Mouse (Mus musculus) lung, embryonic 14.5 days (tissue): ENCODE results near the gene Pcsk7. TPM values are rescaled to one million over a fixed set of nuclear protein-coding genes. Genes with fewer than 3 reads are reported as not detected.

Experiments used
- ATAC-seq: fragments of 200-750 bp; cut with Nextera tagmentation; 2 replicates; pipeline ENCODE4 v1.8.0; 2017; ENCODE audit warnings: mild to moderate bottlenecking, moderate TSS enrichment, moderate library complexity; ENCODE audit not compliant: insufficient read depth
- DNase-seq: peaks from one replicate; pipeline ENCODE4 v3.0.0-alpha.2; 2015
- H3K27ac ChIP-seq: fragments of 300-500 bp; sonication (generic); 2 replicates; pipeline ENCODE4 v1.5.1; 2014; ENCODE audit warnings: low read depth, mild to moderate bottlenecking, moderate library complexity
- H3K27me3 ChIP-seq: fragments of 300-500 bp; sonication (generic); 2 replicates; pipeline ENCODE4 v1.6.1; 2014; ENCODE audit warnings: low read length, control low read depth; ENCODE audit not compliant: insufficient read depth
- H3K36me3 ChIP-seq: fragments of 300-500 bp; sonication (generic); 2 replicates; pipeline ENCODE4 v1.6.1; 2014; ENCODE audit warnings: control low read depth; ENCODE audit not compliant: insufficient read depth
- H3K4me1 ChIP-seq: fragments of 300-500 bp; sonication (generic); 2 replicates; pipeline ENCODE4 v1.6.1; 2014; ENCODE audit warnings: antibody characterized with exemption, control low read depth; ENCODE audit not compliant: insufficient read depth
- H3K4me2 ChIP-seq: fragments of 300-500 bp; sonication (generic); 2 replicates; pipeline ENCODE4 v1.6.1; 2014; ENCODE audit warnings: mild to moderate bottlenecking
- H3K4me3 ChIP-seq: fragments of 300-500 bp; sonication (generic); 2 replicates; pipeline ENCODE4 v1.5.1; 2014; ENCODE audit warnings: low read depth, low read length
- H3K9ac ChIP-seq: fragments of 300-500 bp; sonication (generic); 2 replicates; pipeline ENCODE4 v1.6.1; 2014
- H3K9me3 ChIP-seq: fragments of 300-500 bp; sonication (generic); 2 replicates; pipeline ENCODE4 v1.6.1; 2016; ENCODE audit warnings: low read depth, low read length, control low read depth
- CTCF ChIP-seq: IDR thresholded peaks from 2 replicates; pipeline ENCODE4 v1.5.1; 2016; ENCODE audit warnings: antibody characterized with exemption, low read depth
- WGBS: fragments of 180-500 bp; shearing (Covaris S2); extraction: QIAGEN DNeasy Blood & Tissue Kit; methylation state at CpG from one replicate; pipeline ENCODE4 v1.1.7; 2014; 5-methylcytosine and 5-hydroxymethylcytosine counted together
- polyA plus RNA-seq: library from polyadenylated mRNA; unstranded; fragments of >200 nt; fragmentation: Nextera tagmentation; extraction: Ambion mirVana; gene quantifications from 2 replicates; pipeline ENCODE4 v1.2.1, GENCODE M21; 2014

The Pcsk7 gene
- polyA plus RNA-seq, 1 experiment from 2014 or later = 19.2 TPM

DNA sequence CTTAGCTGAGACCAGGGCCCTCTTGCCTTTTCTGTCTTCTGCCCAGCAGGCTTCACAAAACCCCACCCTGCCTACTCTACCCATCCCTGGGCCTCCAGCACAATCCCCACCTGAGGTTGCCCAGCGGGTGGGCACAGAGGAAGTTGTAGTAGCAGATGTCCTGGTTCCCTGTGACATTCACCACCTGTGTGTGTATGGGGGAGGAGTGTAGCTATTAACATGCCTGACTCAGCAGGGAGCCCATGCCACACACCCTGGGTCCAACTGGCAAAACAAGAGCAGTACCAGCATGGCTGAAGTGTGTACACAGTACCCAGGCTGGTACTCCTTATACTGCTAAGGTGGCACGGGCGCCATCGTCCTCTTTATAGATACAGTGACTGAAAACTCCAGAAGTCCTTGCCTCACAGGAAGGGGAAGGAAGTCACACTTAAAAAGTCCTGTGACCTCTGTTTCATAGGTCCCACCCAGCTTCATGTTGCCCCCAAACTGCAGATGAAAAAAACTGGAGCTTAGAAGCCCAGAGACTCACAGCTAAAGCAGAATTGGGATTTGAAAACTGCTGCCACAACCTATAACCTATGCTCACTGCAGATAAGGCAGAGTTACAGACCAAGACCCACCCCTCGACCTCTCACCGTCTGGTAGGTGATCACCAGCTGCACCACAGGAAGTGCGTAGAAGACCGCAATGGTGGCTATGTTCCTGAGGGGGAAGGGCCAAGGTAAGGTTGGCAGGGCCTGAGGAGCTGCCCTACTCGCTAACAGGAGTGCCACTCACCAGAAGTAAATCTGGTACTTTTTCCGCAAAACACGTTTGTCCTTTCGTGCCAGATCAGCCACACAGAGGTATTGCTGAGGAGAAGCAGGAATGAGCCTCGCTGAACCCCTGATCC, 38.5 kb downstream of the Pcsk7 start:
- H3K36me3 ChIP-seq = peaks cover 86% of the 10 kb centered on the region

DNA sequence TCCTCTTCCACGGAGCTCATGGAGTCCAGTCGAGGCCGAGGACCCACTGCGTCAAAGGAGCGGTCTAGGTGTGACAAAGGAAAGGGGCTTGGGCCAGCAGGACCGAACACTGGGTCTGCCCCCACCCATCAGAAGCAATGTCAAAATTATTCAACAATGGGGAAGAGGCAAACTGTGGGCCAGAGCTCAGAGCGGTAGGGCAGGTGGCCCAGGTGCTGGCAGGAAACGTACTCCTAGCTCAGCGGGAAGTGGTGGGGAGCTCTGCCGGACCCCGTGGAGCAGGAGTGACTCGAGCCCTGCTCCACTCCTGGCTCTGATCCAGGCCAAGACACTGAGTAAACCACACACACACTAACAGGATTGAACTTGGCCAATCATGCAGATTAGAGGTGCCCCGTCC, 39.4 kb downstream of the Pcsk7 start:
- 81% methylated on average over 13 of the region's 13 CpGs for WGBS
- TF ChIP-seq CTCF = no peak

More for the DNA sequence above, 38.5 kb downstream of the Pcsk7 start:
- Histone ChIP-seq H3K4me2 (no peak overlapping the region), H3K9me3 (no peaks in the 10 kb centered on the region), H3K27me3 (no peaks in the 10 kb centered on the region), H3K9ac (no peak overlapping the region), H3K27ac (no peak overlapping the region), H3K4me3 (no peak overlapping the region), H3K4me1 (no peaks in the 10 kb centered on the region)
- no peak for DNase-seq
- 81% methylated on average over 13 of the region's 13 CpGs for WGBS
- no peak for ATAC-seq
- no peak for TF ChIP-seq CTCF

DNA sequence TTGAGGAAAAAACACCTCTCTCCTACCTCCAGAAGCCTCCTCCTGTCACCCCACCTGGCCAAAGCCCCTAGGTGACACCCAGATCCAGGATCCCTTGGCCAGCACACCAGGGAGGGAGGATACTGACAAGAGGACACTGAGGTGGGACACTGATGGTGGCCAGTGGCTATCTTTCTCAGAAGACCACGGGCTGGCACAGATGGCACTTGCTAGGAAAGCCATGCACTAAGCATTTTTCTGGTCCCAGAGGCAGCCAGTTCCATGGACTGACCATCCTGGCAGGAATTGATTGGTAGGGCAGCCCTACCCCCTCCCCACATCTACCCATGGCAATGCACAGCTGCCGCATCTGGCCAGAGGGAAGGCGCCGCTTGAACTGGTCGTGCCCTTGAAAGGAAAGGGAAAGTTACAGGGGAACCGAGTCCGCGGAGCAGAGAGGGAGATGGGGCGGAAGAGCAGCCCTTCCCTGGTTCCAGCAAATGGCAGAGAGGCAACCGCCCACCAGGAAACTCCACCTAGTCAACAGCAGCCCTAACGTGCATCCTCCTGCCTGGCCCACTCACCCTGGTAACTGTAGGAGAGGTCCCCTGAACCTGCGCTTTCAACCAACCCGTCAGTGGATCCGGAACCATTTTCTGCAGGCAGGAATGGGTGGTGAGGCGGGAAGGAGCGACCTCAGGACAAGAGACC, 40.0 kb downstream of the Pcsk7 start:
- DNase-seq = no peak
- H3K4me3 ChIP-seq = no peak overlapping the region
- 85% methylated on average over 16 of the region's 16 CpGs for WGBS
- ATAC-seq = no peak
- H3K4me1 ChIP-seq = no peaks in the 10 kb centered on the region
- H3K9ac ChIP-seq = no peak overlapping the region
- H3K36me3 ChIP-seq = peaks cover 88% of the 10 kb centered on the region
- H3K9me3 ChIP-seq = no peaks in the 10 kb centered on the region
- no peak overlapping the region for H3K27ac ChIP-seq
- TF ChIP-seq CTCF = no peak
- no peak overlapping the region for H3K4me2 ChIP-seq
- no peaks in the 10 kb centered on the region for H3K27me3 ChIP-seq

More for the DNA sequence above, 39.4 kb downstream of the Pcsk7 start:
- no peak for ATAC-seq
- Histone ChIP-seq H3K4me2 (no peak overlapping the region), H3K4me1 (no peaks in the 10 kb centered on the region), H3K27ac (no peak overlapping the region), H3K4me3 (no peak overlapping the region), H3K9ac (no peak overlapping the region), H3K9me3 (no peaks in the 10 kb centered on the region), H3K27me3 (no peaks in the 10 kb centered on the region), H3K36me3 (peaks cover 91% of the 10 kb centered on the region)
- DNase-seq = no peak

DNA sequence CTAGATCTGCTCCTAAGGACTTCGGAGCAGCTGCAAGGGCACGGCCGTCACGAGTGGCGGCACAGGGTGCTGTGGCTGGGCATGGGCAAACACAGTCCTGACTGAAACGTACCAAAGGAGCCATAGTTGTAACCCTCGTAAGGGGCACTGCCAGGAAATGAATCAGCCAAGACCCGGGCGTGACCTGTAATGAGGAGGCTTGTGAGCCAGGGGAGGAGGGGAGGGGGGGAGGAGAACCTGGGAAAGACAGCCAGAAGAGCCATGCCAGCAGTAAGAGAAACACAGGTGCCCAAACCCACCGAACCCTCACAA, 40.5 kb downstream of the Pcsk7 start:
- Histone ChIP-seq H3K9me3 (no peaks in the 10 kb centered on the region), H3K4me2 (no peak overlapping the region), H3K4me3 (no peak overlapping the region), H3K27me3 (no peaks in the 10 kb centered on the region), H3K27ac (no peak overlapping the region), H3K36me3 (peaks cover 86% of the 10 kb centered on the region), H3K4me1 (no peaks in the 10 kb centered on the region), H3K9ac (no peak overlapping the region)
- 81% methylated on average over 10 of the region's 10 CpGs for WGBS
- ATAC-seq (no peak), DNase-seq (no peak)
- no peak for TF ChIP-seq CTCF

DNA sequence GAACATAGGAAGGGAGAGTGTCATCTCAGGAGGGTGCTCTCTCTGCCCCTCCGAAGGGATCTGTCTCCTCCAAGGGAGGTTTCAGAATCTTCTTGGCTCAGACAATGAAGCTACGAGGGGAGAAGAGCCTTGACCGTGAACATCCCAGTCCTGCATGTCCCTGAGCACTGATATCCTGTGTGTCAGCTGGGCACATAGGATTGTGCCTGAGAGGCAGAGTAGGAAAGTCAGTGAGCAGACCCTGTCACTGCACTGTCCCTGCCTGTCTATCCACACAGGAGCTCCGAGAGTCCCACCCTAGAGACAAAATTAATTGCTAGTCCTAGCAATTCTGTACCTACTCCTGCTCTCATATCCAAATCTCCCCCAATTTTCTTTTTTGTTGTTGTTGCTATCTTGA, 45.8 kb downstream of the Pcsk7 start:
- 88% methylated on average over 4 of the region's 4 CpGs for WGBS
- no peak overlapping the region for H3K4me2 ChIP-seq

DNA sequence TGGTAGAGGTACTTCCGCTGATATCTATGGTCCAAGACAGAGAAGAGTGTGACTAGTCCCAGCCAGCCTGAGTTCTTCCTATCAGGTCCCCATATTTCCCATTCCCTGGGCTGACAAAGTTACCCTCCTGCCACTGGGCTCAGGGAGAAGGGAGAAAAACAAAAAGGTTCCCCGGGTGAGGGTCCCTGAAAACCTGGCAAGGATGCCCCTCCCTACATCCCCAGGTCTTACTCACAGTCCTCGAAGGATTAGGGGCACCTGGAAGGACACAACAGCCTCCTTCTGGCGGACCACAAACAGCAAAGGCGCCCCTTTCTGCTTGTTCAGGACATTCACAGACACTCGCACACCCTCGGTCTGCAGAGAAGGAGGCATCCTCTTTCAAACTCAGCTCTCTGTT, 46.6 kb downstream of the Pcsk7 start:
- Histone ChIP-seq H3K27ac (no peak overlapping the region), H3K9me3 (no peaks in the 10 kb centered on the region), H3K9ac (no peak overlapping the region; the same call in 1 of the 2 replicates), H3K4me2 (peak overlapping the region; percentile 65; the same call in 1 of the 2 replicates), H3K4me1 (peaks cover 3% of the 10 kb centered on the region; the same call in 1 of the 2 replicates), H3K36me3 (peaks cover 41% of the 10 kb centered on the region), H3K4me3 (no peak overlapping the region), H3K27me3 (no peaks in the 10 kb centered on the region)
- DNase-seq (no peak), ATAC-seq (no peak)
- 75% methylated on average over 7 of the region's 7 CpGs for WGBS
- no peak for TF ChIP-seq CTCF

More for the DNA sequence above, 45.8 kb downstream of the Pcsk7 start:
- Histone ChIP-seq H3K4me1 (peaks cover 3% of the 10 kb centered on the region; the same call in 1 of the 2 replicates), H3K27ac (no peak overlapping the region), H3K36me3 (peaks cover 47% of the 10 kb centered on the region), H3K9ac (no peak overlapping the region), H3K4me3 (no peak overlapping the region), H3K9me3 (no peaks in the 10 kb centered on the region), H3K27me3 (no peaks in the 10 kb centered on the region)
- no peak for ATAC-seq
- no peak for DNase-seq
- no peak for TF ChIP-seq CTCF
